Mouse (Mus musculus) gastrocnemius, postnatal 10 days (tissue): Measurements from ENCODE around the gene B4gat1. TPM values are rescaled to one million over a fixed set of nuclear protein-coding genes. Genes with fewer than 3 reads are reported as not detected.

Experiments
- DNase-seq: peaks from one replicate; pipeline ENCODE4 v3.0.0; 2021; ENCODE audit warnings: mixed read lengths
- total RNA-seq, 2 experiments: library from RNA; stranded (reverse); gene quantifications; 2 replicates each; pipeline ENCODE4 v1.2.3; 2021

Gene B4gat1
- total RNA-seq, 2 experiments from 2014 or later, result 21.5 to 21.9 TPM

DNA sequence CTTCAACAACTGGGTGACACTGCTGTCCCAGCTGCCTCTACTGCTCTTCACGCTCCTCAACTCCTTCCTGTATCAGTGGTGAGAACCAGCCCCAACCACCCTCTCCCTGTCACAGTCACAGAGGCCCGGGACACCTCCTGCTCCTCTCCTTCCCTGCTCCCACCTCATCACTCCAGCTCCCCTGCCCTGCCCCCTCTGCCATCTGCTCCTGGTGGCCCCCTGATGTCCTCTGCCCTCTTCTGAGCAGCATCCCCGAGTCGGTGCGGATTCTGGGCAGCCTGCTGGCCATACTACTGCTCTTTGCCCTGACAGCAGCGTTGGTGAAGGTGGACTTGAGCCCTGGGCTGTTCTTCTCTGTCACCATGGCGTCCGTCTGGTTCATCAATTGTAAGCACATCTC lies 12.5 kb upstream of the B4gat1 start:
- DNase-seq, result no peak

DNA sequence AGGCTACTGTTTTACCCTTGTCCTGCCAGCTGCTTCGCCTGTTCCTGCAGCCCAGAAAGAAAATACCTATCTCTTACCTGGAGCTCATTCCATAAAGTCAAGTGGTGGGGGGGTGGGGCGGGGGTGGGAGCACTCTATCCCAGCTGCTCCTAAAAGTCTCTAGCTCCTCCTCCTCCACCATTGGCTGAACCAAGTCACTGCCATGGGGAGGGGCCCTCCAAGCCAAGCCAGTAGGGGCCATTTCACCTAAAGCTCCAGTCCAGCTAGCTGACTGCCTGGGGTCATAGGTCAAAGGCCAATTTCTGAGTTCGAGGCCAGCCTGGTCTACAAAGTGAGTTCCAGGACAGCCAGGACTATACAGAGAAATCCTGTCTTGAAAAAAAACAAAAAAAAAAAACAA lies 5.9 kb upstream of the B4gat1 start:
- no peak for DNase-seq

DNA sequence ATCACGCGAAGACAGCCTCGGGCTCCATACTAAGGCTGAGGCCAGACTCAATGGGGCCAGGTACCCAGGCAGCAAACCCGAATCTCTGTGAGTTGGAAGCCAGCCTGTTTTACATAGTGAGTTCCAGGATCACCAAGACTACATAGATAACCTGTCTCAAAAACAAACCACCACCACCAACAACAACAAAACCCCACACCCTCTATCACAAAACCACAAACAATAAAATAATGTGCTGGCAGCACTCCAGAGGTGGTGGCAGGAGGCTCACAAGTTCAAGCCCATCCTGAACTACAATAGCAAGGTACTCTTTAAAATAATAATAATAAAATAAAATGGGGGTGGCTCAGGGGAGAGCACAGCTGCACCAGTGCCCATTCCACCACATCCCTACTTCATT lies 2.0 kb upstream of the B4gat1 start:
- DNase-seq, result no peak

GRCm38 (mm10) chr19:5037678-5038571 lies 701 bp upstream of the B4gat1 start:
- peak; percentile 68 for DNase-seq

DNA sequence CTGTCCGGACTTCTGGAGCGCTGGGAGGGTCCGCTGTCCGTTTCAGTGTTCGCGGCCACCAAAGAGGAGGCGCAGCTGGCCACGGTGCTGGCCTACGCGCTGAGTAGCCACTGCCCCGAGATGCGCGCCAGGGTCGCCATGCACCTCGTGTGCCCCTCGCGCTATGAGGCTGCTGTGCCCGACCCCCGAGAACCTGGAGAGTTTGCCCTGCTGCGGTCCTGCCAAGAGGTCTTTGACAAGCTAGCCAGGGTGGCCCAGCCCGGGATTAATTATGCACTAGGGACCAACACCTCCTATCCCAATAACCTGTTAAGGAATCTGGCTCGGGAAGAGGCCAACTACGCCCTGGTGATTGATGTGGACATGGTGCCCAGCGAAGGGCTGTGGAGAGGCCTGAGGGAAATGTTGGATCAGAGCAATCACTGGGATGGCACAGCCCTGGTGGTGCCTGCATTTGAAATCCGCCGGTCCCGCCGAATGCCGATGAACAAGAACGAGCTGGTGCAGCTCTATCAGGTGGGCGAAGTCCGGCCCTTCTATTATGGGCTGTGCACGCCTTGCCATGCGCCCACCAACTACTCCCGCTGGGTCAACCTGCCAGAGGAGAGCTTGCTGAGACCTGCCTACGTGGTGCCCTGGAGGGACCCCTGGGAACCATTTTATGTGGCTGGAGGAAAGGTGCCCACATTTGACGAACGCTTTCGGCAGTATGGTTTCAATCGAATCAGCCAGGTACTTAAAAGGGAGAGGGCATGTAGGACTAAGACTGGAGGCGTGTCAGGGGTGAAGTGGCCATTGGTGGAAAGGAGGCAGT lies 882 bp downstream of the B4gat1 start:
- DNase-seq, result no peak

GRCm38 (mm10) chr19:5040862-5041523 lies 2.4 kb downstream of the B4gat1 start, which contains the start of gene Brms1:
TSS of gene Brms1 (plus strand) at chr19:5041354.
- peak; percentile 88 for DNase-seq

GRCm38 (mm10) chr19:5041588-5041987 lies 3.0 kb downstream of the B4gat1 start:
- DNase-seq, result no peak

DNA sequence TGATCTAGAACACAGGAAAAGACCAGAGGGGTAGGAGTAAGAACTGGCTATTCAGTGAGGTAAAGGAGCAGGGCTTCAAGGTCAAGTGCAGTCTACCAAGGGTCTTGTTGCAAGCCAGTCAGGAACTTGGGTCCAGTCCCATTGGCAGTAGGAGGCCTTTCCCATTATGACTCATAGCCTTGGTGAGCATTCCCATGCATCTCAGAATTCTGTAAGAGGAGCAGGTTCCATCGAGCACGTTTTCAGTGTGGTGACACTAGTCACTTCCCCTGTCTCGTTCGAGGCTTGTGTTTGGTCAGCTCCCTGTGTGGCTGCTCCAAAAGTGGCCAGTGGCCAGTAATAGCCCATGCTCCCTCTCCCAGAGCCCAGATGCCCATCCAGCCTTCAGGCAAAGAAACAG lies 6.9 kb downstream of the B4gat1 start:
- no peak for DNase-seq

DNA sequence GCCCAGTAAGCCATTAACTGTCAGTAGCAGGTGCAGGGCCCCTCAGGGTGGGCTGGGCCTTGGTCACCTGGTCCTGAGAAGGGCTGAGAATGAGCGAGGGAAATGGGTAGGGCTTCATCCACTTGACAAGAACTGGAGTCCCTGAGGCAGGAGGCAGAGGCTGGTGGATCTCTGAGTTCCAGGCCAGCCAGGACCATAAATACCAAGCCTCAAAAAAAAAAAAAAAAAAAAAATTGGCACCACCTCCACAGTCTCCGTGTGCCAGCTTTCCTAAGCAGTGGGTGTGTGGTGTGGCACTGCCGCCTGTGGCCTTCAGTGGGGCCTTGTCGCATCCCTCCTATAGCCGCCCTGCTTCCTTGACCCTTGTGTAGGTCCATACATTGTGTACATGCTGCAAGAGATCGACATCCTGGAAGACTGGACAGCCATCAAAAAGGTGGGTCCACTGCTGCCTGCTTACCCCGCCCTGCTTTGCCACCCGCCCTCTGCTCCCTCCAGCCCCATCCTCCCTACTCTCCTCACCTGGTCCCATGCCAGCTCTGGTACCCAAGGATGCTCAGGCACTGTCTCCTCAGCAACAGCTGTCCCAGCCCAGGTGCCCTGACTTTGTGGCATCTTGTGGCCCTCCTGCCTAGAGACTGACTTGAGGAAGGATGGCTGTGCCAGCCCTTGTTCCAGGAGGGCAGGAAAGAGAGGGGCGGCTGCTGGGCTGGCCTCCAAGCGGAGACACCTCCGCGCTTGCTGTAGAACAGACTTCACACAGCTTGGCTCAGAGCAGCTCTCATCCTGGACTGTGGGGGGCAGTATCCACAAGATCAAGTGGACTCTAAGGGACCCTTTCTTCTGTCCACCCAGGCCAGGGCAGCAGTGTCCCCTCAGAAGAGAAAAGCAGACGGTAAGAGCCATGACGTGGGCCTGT lies 9.8 kb downstream of the B4gat1 start:
- no peak for DNase-seq

- DNase-seq, result no peak
These were observed 10.7 kb downstream of the B4gat1 start for GRCm38 (mm10) chr19:5049325-5049724.

DNA sequence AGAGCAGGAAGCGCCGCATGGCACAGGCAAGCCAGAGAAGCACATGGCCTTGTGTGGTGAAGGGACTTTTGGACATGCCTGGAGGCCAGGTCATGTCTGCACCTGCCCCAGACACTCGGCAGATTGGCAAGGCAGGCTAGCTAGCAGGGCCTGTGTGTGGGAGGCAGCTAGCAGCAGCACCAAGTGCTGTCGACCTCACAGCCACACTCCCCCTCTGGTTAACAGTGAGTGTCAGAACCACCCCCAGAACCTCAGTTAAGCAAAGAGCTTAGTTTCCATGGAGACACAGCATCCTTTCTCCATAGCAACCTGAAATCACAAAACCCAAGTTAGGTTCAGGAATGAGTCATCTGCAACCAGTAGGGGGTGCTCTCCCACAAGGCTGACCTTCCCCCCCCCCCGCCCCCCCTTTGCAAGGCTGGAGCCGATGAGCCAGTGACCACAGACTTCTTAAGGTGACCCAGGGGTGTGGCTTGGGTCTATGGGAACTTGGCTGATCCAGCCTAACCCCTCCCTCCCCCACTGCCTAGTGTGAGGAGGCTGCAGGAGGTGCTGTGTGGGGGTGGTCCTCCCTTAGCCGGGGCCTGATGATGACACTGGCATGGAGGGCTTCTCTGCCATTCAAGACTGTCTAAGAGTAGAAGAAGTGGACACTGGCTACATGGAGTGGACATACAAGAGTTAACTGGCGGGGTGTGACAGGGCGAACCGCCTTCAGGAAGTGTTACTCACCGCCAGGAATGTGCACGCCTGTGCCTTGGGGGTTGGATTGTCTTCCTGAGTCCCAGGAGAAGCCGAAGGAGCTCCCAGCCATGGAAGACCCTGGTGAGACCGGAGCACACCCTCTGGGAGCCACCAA lies 11.7 kb downstream of the B4gat1 start, which contains the start of gene Rin1:
Gene Rin1, plus strand, starts transcription at position 435 of the 859 bp plus-strand sequence.
- DNase-seq, result peak; percentile 35

DNA sequence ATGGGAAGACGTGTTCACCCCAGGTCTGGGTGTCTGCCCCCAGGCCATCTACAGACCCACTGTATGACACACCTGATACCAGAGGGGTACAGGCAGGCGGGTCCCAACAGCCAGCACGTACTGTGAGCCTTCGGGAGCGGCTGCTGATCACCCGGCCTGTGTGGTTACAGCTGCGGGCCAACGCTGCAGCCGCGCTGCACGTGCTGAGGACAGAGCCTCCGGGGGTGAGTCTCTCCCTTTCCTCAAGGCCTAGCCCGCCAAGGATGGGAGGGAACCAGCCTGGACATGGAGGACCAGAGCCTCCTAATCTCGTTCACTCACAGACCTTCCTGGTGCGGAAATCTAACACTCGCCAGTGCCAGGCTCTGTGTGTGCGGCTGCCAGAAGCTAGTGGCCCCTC lies 12.4 kb downstream of the B4gat1 start:
- DNase-seq, result peak; percentile 28

- DNase-seq, result no peak
These were observed 12.9 kb downstream of the B4gat1 start for GRCm38 (mm10) chr19:5051515-5051914.

- peak; percentile 31 for DNase-seq
These were observed 13.7 kb downstream of the B4gat1 start for GRCm38 (mm10) chr19:5052166-5052822.

DNA sequence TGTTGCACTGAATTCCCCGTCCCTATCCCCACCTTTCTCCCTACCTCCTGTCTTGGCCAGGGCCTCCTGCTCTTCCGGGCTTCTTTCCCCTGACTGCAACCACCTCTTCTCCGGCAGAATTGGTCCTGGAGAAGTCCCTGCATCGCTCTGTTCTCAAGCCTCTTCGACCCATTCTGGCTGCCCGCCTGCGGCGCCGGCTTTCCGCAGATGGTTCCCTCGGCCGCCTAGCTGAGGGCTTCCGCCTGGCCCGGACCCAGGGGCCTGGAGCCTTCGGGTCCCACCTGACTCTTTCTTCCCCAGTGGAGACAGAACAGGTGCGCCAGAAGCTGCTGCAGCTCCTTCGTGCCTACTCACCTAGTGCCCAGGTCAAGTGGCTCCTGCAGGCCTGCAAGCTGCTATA lies 14.2 kb downstream of the B4gat1 start:
- DNase-seq, result no peak

- peak; percentile 73 for DNase-seq
These were observed 15.3 kb downstream of the B4gat1 start for GRCm38 (mm10) chr19:5053909-5054308.

GRCm38 (mm10) chr19:5056251-5056650 lies 17.6 kb downstream of the B4gat1 start:
- DNase-seq, result peak; percentile 32

- no peak for DNase-seq
These were observed 19.5 kb downstream of the B4gat1 start for GRCm38 (mm10) chr19:5057876-5058775.
